Mouse (Mus musculus): ENCODE data around the gene Pgbd1. TPM values are rescaled to one million over a fixed set of nuclear protein-coding genes. Genes with fewer than 3 reads are reported as not detected.

The Pgbd1 gene
- polyA plus RNA-seq, 1 experiment from 2014 or later = 3.6 TPM

DNA sequence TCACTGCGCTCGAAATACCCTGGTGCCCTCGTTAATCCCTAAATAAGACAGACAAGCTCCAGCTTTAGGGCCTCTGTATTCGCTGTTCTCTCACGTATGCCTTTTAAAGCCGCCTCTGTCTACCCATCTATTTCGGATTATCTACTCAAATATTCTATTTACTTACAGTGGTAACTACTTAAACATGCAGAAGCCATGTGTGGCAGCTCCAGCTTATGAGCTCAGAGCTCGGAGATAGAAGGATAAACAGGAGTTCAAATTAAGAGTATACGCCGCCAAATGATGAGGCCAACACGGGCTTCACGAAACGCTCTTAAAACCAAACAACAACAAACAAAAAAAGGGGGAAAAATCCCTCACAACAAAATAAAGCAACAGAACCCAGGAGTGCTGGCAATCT, 12.2 kb upstream of the Pgbd1 start:
- 2% methylated on average over 13 of the region's 13 CpGs for WGBS
- Histone ChIP-seq H3K27ac (peak overlapping the region; percentile 87), H3K9ac (peak overlapping the region; percentile 79), H3K4me1 (peaks cover 19% of the 10 kb centered on the region), H3K9me3 (replicated peaks) (no peaks in the 10 kb centered on the region), H3K4me3 (replicated peaks) (peak overlapping the region; percentile 84), H3K27me3 (peaks cover 4% of the 10 kb centered on the region; the same call in 1 of the 2 replicates), H3K4me2 (peak overlapping the region; percentile 65), H3K36me3 (peaks cover 24% of the 10 kb centered on the region)
- no peak for ATAC-seq (replicated peaks; ENCODE audit: low FRiP score)

GRCm38 (mm10) chr13:21447856-21448614, 7.2 kb upstream of the Pgbd1 start:
- Histone ChIP-seq H3K9ac (no peak overlapping the region), H3K4me1 (peaks cover 12% of the 10 kb centered on the region), H3K4me3 (replicated peaks) (no peak overlapping the region), H3K9me3 (replicated peaks) (no peaks in the 10 kb centered on the region), H3K36me3 (peaks cover 73% of the 10 kb centered on the region), H3K27ac (no peak overlapping the region), H3K27me3 (no peaks in the 10 kb centered on the region), H3K4me2 (no peak overlapping the region)
- no peak for ATAC-seq (replicated peaks; ENCODE audit: low FRiP score)
- WGBS = 87% methylated on average over 16 of the region's 16 CpGs

DNA sequence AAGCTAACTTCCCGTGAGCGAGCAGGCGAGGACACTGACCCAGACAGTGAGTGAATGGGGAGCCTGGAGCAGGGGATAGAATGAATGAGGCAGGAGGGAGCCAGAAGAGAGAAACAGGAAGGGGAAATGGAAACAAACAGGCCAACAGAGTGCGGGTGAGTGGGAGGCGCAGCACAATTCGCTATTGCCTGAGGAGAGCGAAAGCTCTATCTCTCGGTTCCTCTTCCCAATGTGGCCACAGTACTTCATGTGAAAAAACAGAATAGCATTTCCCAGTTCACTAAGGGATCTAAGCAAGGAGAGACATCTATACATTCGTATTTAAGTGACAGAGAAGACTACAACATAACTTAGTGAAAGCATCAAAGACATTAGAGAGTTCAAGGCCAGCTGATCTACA, 5.9 kb upstream of the Pgbd1 start:
- no peaks in the 10 kb centered on the region for H3K9me3 ChIP-seq (replicated peaks)
- no peaks in the 10 kb centered on the region for H3K27me3 ChIP-seq
- ATAC-seq (replicated peaks; ENCODE audit: low FRiP score) = no peak
- H3K36me3 ChIP-seq = peaks cover 79% of the 10 kb centered on the region
- H3K4me3 ChIP-seq (replicated peaks) = no peak overlapping the region
- no peak overlapping the region for H3K27ac ChIP-seq
- H3K4me2 ChIP-seq = no peak overlapping the region
- 90% methylated on average over 9 of the region's 9 CpGs for WGBS
- H3K9ac ChIP-seq = no peak overlapping the region
- 0 out of 2 replicates have a peak, but pooled peaks cover 2% of the 10 kb centered on the region for H3K4me1 ChIP-seq

- Histone ChIP-seq H3K36me3 (peaks cover 37% of the 10 kb centered on the region), H3K9me3 (replicated peaks) (no peaks in the 10 kb centered on the region), H3K4me1 (peaks cover 11% of the 10 kb centered on the region; the same call in 1 of the 2 replicates), H3K27ac (peak overlapping the region; percentile 88), H3K4me3 (replicated peaks) (peak overlapping the region; percentile 57), H3K9ac (peak overlapping the region; percentile 64; the same call in 1 of the 2 replicates), H3K27me3 (no peaks in the 10 kb centered on the region), H3K4me2 (peak overlapping the region; percentile 83)
- WGBS = 16% methylated on average over 10 of the region's 10 CpGs
- ATAC-seq (replicated peaks; ENCODE audit: low FRiP score) = no peak
Measured at GRCm38 (mm10) chr13:21441207-21441572, 332 bp upstream of the Pgbd1 start.

GRCm38 (mm10) chr13:21435476-21435875, 5.4 kb downstream of the Pgbd1 start:
- no peak overlapping the region for H3K4me2 ChIP-seq
- no peak overlapping the region for H3K9ac ChIP-seq
- H3K27me3 ChIP-seq = no peaks in the 10 kb centered on the region
- H3K36me3 ChIP-seq = no peaks in the 10 kb centered on the region
- 85% methylated on average over 4 of the region's 4 CpGs for WGBS
- no peak overlapping the region for H3K4me3 ChIP-seq (replicated peaks)
- H3K27ac ChIP-seq = no peak overlapping the region
- no peak for ATAC-seq (replicated peaks; ENCODE audit: low FRiP score)
- H3K9me3 ChIP-seq (replicated peaks) = no peaks in the 10 kb centered on the region
- H3K4me1 ChIP-seq = peaks cover 8% of the 10 kb centered on the region; the same call in 1 of the 2 replicates

DNA sequence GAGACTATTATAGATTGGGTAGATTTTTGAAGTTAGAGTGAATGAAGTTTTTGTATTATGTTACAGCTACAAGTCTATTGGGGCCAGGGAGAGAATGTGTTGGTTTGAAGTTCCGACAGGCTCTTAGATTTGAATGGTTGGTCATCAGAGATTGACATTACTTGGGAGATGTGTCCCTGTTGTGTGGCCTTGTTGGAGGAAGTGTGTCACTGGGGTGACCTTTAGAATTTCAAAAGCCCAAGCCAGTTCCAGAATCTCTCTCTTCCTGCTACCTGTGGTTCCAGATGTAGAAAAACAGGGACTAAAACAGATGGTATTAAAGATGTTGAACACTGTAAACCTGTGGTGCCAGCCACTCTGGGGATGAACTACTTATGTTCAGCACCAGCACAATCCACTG, 13.2 kb downstream of the Pgbd1 start:
- WGBS = 91% methylated on average over 1 of the region's 1 CpGs
- Histone ChIP-seq H3K4me3 (replicated peaks) (no peak overlapping the region), H3K9me3 (replicated peaks) (no peaks in the 10 kb centered on the region), H3K27me3 (no peaks in the 10 kb centered on the region), H3K36me3 (no peaks in the 10 kb centered on the region), H3K4me2 (no peak overlapping the region), H3K4me1 (no peaks in the 10 kb centered on the region), H3K27ac (no peak overlapping the region), H3K9ac (no peak overlapping the region)
- ATAC-seq (replicated peaks; ENCODE audit: low FRiP score) = no peak

- Histone ChIP-seq H3K9me3 (replicated peaks) (no peaks in the 10 kb centered on the region), H3K9ac (no peak overlapping the region), H3K36me3 (no peaks in the 10 kb centered on the region), H3K27me3 (no peaks in the 10 kb centered on the region), H3K4me1 (no peaks in the 10 kb centered on the region), H3K4me3 (replicated peaks) (no peak overlapping the region), H3K27ac (no peak overlapping the region), H3K4me2 (no peak overlapping the region)
- ATAC-seq (replicated peaks; ENCODE audit: low FRiP score) = no peak
- WGBS = 64% methylated on average over 5 of the region's 5 CpGs
Measured at GRCm38 (mm10) chr13:21423301-21423700, 17.6 kb downstream of the Pgbd1 start.

- no peak overlapping the region for H3K27ac ChIP-seq
- H3K4me2 ChIP-seq = no peak overlapping the region
- no peak overlapping the region for H3K4me3 ChIP-seq (replicated peaks)
- H3K36me3 ChIP-seq = no peaks in the 10 kb centered on the region
- no peaks in the 10 kb centered on the region for H3K4me1 ChIP-seq
- ATAC-seq (replicated peaks; ENCODE audit: low FRiP score) = no peak; the same call in 1 of the 2 replicates
- WGBS = 71% methylated on average over 6 of the region's 6 CpGs
- no peaks in the 10 kb centered on the region for H3K27me3 ChIP-seq
- H3K9me3 ChIP-seq (replicated peaks) = no peaks in the 10 kb centered on the region
- H3K9ac ChIP-seq = no peak overlapping the region
Measured at GRCm38 (mm10) chr13:21418865-21419264, 22.0 kb downstream of the Pgbd1 start.

DNA sequence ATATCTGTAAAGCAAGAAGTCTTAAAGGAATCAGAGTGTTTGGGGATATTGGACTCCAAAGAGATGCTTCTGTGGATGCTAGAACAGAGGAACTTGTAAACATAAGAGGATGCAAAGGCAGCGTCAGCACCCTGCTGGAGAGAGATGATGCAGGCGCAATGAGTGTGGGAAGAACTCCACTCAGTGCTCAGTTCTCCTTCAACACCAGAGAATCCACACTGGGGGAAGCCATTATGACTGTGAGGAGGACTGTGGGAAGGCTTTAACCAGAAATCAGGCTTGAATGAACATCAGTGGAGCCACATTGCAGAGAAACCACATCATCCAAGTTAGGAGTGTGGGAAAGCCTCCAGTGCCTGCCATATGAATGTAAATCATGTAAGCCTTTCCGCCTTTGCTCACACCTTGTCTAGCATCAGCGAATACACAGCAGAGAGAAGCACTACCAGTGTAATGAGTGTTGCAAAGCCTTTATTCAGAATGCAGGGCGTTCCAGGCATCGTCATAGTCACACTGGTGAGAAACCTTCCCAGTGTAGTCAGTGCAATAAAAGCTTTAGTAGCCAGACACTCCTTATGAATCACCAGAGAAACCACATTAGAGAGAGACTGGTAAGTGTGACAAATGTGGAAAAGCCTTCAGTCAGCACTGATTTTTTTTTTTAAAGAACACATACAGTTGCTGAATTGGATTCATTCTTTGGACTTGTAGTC, 23.4 kb downstream of the Pgbd1 start:
- 62% methylated on average over 6 of the region's 6 CpGs for WGBS
- Histone ChIP-seq H3K27me3 (no peaks in the 10 kb centered on the region), H3K4me1 (no peaks in the 10 kb centered on the region), H3K9me3 (replicated peaks) (no peaks in the 10 kb centered on the region), H3K27ac (no peak overlapping the region), H3K4me2 (no peak overlapping the region), H3K36me3 (no peaks in the 10 kb centered on the region), H3K9ac (no peak overlapping the region), H3K4me3 (replicated peaks) (no peak overlapping the region)
- no peak for ATAC-seq (replicated peaks; ENCODE audit: low FRiP score)

- H3K4me1 ChIP-seq = no peaks in the 10 kb centered on the region
- H3K4me3 ChIP-seq (replicated peaks) = no peak overlapping the region
- H3K4me2 ChIP-seq = no peak overlapping the region
- whole genome bisulfite sequencing = 93% methylated on average over 2 of the region's 2 CpGs
- no peaks in the 10 kb centered on the region for H3K9me3 ChIP-seq (replicated peaks)
- ATAC-seq (replicated peaks; ENCODE audit: low FRiP score) = no peak
- no peak overlapping the region for H3K9ac ChIP-seq
- no peak overlapping the region for H3K27ac ChIP-seq
- no peaks in the 10 kb centered on the region for H3K36me3 ChIP-seq
- H3K27me3 ChIP-seq = no peaks in the 10 kb centered on the region
Measured at GRCm38 (mm10) chr13:21415750-21416149, 25.1 kb downstream of the Pgbd1 start.

DNA sequence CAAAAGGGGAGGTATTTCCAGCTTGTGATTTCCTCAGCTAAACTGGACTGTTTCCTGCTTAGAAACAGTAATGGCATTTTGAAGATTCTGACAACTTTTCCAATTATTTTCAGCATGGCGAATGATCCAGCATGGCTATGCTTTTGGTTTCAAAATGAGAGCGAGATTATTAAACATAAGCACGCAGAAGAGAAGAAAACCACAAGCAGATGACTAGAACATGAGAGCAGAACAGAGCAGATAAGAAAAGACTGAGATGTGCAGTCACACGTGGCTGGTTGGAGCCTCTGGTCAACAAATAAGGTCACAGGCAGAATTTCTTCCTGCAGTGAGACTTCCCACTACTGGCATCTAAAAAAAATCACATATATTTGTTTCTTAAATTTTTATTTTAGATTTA, 25.6 kb downstream of the Pgbd1 start:
- Histone ChIP-seq H3K4me2 (no peak overlapping the region), H3K27ac (no peak overlapping the region), H3K9ac (no peak overlapping the region), H3K4me1 (no peaks in the 10 kb centered on the region), H3K27me3 (no peaks in the 10 kb centered on the region), H3K36me3 (no peaks in the 10 kb centered on the region), H3K4me3 (replicated peaks) (no peak overlapping the region), H3K9me3 (replicated peaks) (no peaks in the 10 kb centered on the region)
- WGBS = 76% methylated on average over 4 of the region's 4 CpGs
- no peak for ATAC-seq (replicated peaks; ENCODE audit: low FRiP score)
